Mouse (Mus musculus) neural tube, embryonic 15.5 days (tissue): ENCODE data around the gene Ccr10. TPM values are rescaled to one million over a fixed set of nuclear protein-coding genes. Genes with fewer than 3 reads are reported as not detected.
A peak's percentile ranks its signal among the peaks of the same experiment; 100 is the strongest.
"Not testable (repeated sequence)": the region's sequence is repeated elsewhere in the genome, so short reads cannot be mapped to it uniquely, and the experiment has no call there.

Experiments
- ATAC-seq: fragments of 200-750 bp; cut with Nextera tagmentation; 2 replicates; pipeline ENCODE4 v1.8.0; 2017; ENCODE audit warnings: mild to moderate bottlenecking, moderate TSS enrichment, moderate library complexity; ENCODE audit not compliant: low FRiP score
- H3K27ac ChIP-seq: fragments of 300-500 bp; sonication (generic); replicated peaks from 2 replicates; pipeline ENCODE4 v1.5.1; 2015; ENCODE audit warnings: mild to moderate bottlenecking, inconsistent platforms
- H3K27me3 ChIP-seq: fragments of 300-500 bp; sonication (generic); replicated peaks from 2 replicates; pipeline ENCODE4 v1.6.1; 2015; ENCODE audit warnings: inconsistent platforms
- H3K36me3 ChIP-seq: fragments of 300-500 bp; sonication (generic); 2 replicates; pipeline ENCODE4 v1.6.1; 2015; ENCODE audit warnings: inconsistent platforms
- H3K4me1 ChIP-seq: fragments of 300-500 bp; sonication (generic); 2 replicates; pipeline ENCODE4 v1.6.1; 2015; ENCODE audit warnings: inconsistent platforms
- H3K4me2 ChIP-seq: fragments of 300-500 bp; sonication (generic); 2 replicates; pipeline ENCODE4 v1.6.1; 2015; ENCODE audit warnings: inconsistent platforms, mild to moderate bottlenecking, moderate library complexity
- H3K4me3 ChIP-seq: fragments of 300-500 bp; sonication (generic); replicated peaks from 2 replicates; pipeline ENCODE4 v1.5.1; 2015; ENCODE audit warnings: mild to moderate bottlenecking, inconsistent platforms
- H3K9ac ChIP-seq: fragments of 300-500 bp; sonication (generic); replicated peaks from 2 replicates; pipeline ENCODE4 v1.6.1; 2015; ENCODE audit warnings: mild to moderate bottlenecking, inconsistent platforms
- H3K9me3 ChIP-seq: fragments of 300-500 bp; sonication (generic); replicated peaks from 2 replicates; pipeline ENCODE4 v1.6.1; 2016; ENCODE audit warnings: inconsistent platforms
- WGBS: fragments of 180-500 bp; shearing (Covaris S2); methylation state at CpG from one replicate; pipeline ENCODE4 v1.1.7; 2015; ENCODE audit warnings: mixed read lengths; 5-methylcytosine and 5-hydroxymethylcytosine counted together
- polyA plus RNA-seq: library from polyadenylated mRNA; unstranded; fragments of >200 nt; fragmentation: Nextera tagmentation; extraction: Ambion mirVana; gene quantifications from 2 replicates; pipeline ENCODE4 v1.2.1, GENCODE M21; 2015

The Ccr10 gene
- polyA plus RNA-seq, 1 experiment from 2014 or later = 0.51 TPM

GRCm38 (mm10) chr11:101161551-101161950 is 13.7 kb downstream of the Ccr10 start:
- H3K27ac ChIP-seq = no peak overlapping the region
- no peak overlapping the region for H3K4me3 ChIP-seq
- 88% methylated on average over 15 of the region's 15 CpGs for WGBS
- H3K27me3 ChIP-seq = peaks cover 57% of the 10 kb centered on the region
- H3K36me3 ChIP-seq = peaks cover 26% of the 10 kb centered on the region
- no peaks in the 10 kb centered on the region for H3K9me3 ChIP-seq
- H3K4me1 ChIP-seq = peaks cover 11% of the 10 kb centered on the region
- H3K4me2 ChIP-seq = no peak overlapping the region
- ATAC-seq = no peak
- no peak overlapping the region for H3K9ac ChIP-seq

GRCm38 (mm10) chr11:101160981-101161505 is 14.2 kb downstream of the Ccr10 start:
- H3K9me3 ChIP-seq, ATAC-seq, H3K27ac ChIP-seq, H3K4me2 ChIP-seq, H3K9ac ChIP-seq, H3K4me3 ChIP-seq: not testable (repeated sequence)
- Histone ChIP-seq H3K4me1 (peaks cover 16% of the 10 kb centered on the region), H3K36me3 (peaks cover 21% of the 10 kb centered on the region), H3K27me3 (peaks cover 52% of the 10 kb centered on the region)
- 83% methylated on average over 8 of the region's 8 CpGs for WGBS

- peaks cover 43% of the 10 kb centered on the region for H3K27me3 ChIP-seq
- peaks cover 24% of the 10 kb centered on the region for H3K4me1 ChIP-seq
- peaks cover 16% of the 10 kb centered on the region for H3K36me3 ChIP-seq
- ATAC-seq, H3K4me3 ChIP-seq, H3K9ac ChIP-seq, H3K4me2 ChIP-seq, H3K9me3 ChIP-seq, H3K27ac ChIP-seq: not testable (repeated sequence)
- 81% methylated on average over 9 of the region's 10 CpGs for WGBS
Measured at GRCm38 (mm10) chr11:101160151-101160550, 15.1 kb downstream of the Ccr10 start.

- Histone ChIP-seq H3K9ac (peak within 1 kb of the TSS; percentile 71), H3K4me1 (peaks cover 18% of the 10 kb centered on the region), H3K9me3 (no peaks in the 10 kb centered on the region), H3K27ac (peak within 1 kb of the TSS; percentile 92), H3K36me3 (0 out of 2 replicates have a peak, but pooled peaks cover 2% of the 10 kb centered on the region), H3K4me2 (peak within 1 kb of the TSS; percentile 76), H3K27me3 (0 out of 2 replicates have a peak, but pooled peaks cover 6% of the 10 kb centered on the region), H3K4me3 (peak within 1 kb of the TSS; percentile 52)
- peak; percentile 93 for ATAC-seq
- 1% methylated on average over 36 of the region's 36 CpGs for WGBS
Measured at GRCm38 (mm10) chr11:101155728-101156371, 19.4 kb downstream of the Ccr10 start, which contains the start of gene Tubg2. Tubg2 (plus strand) TSS chr11:101155907.

- WGBS = 71% methylated on average over 6 of the region's 6 CpGs
- Histone ChIP-seq H3K4me3 (no peak overlapping the region), H3K9me3 (no peaks in the 10 kb centered on the region), H3K4me2 (peak overlapping the region; percentile 76), H3K9ac (no peak overlapping the region), H3K27ac (peak overlapping the region; percentile 92), H3K27me3 (0 out of 2 replicates have a peak, but pooled peaks cover 6% of the 10 kb centered on the region), H3K4me1 (peaks cover 18% of the 10 kb centered on the region), H3K36me3 (0 out of 2 replicates have a peak, but pooled peaks cover 2% of the 10 kb centered on the region)
- no peak for ATAC-seq
Measured at GRCm38 (mm10) chr11:101155151-101155550, 20.1 kb downstream of the Ccr10 start.

- 0 out of 2 replicates have a peak, but pooled peaks cover 2% of the 10 kb centered on the region for H3K36me3 ChIP-seq
- ATAC-seq = no peak
- H3K27me3 ChIP-seq = 0 out of 2 replicates have a peak, but pooled peaks cover 6% of the 10 kb centered on the region
- peaks cover 18% of the 10 kb centered on the region for H3K4me1 ChIP-seq
- H3K9me3 ChIP-seq = no peaks in the 10 kb centered on the region
- no peak overlapping the region for H3K4me3 ChIP-seq
- no peak overlapping the region for H3K9ac ChIP-seq
- H3K4me2 ChIP-seq = no peak overlapping the region
- H3K27ac ChIP-seq = no peak overlapping the region
Measured at GRCm38 (mm10) chr11:101154648-101155047, 20.6 kb downstream of the Ccr10 start.

DNA sequence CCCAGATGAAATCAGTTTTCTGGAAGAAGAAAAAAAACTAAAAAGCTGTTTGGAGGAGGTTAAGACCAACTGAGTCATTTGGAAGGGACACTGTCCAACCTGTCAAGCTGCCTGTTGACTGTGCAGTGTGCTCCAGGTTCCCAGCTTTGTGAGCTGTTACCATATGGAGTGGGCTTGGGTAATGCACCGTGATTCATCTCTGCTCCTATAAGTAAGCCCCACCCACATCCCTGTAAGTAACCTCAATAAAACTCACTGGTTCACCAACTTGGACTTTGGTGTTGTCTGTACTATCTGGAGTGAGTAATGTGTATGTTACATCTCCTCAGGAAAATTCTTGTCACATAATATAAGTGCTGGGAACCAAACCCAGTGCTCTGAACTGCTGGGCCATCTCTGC is 22.4 kb downstream of the Ccr10 start:
- no peak overlapping the region for H3K9ac ChIP-seq
- no peak overlapping the region for H3K27ac ChIP-seq
- H3K9me3 ChIP-seq = no peaks in the 10 kb centered on the region
- H3K27me3 ChIP-seq = 0 out of 2 replicates have a peak, but pooled peaks cover 2% of the 10 kb centered on the region
- no peak overlapping the region for H3K4me2 ChIP-seq
- 81% methylated on average over 1 of the region's 1 CpGs for WGBS
- no peak overlapping the region for H3K4me3 ChIP-seq
- ATAC-seq = no peak
- H3K36me3 ChIP-seq = no peaks in the 10 kb centered on the region
- peaks cover 25% of the 10 kb centered on the region for H3K4me1 ChIP-seq

DNA sequence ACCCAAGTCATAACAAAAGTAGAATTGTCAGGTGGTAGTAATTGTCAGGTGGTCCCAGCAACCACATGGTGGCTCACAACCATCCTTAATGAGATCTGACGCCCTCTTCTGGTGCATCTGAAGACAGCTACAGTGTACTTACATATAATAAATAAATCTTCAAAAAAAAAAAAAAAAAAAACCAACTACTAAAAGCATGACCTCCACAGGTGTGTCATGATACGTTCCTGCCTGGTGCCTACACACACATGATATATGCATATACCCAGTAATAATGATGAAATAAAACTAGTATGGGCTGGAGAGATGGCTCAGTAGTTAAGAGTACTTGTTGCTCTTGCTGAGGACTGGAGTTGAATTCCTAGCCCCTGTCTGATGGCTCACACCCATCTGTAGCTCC is 24.2 kb downstream of the Ccr10 start:
- no peak overlapping the region for H3K4me3 ChIP-seq
- H3K9me3 ChIP-seq = no peaks in the 10 kb centered on the region
- WGBS = 56% methylated on average over 2 of the region's 2 CpGs
- H3K4me2 ChIP-seq = no peak overlapping the region
- no peak for ATAC-seq
- H3K4me1 ChIP-seq = peaks cover 26% of the 10 kb centered on the region
- H3K36me3 ChIP-seq = no peaks in the 10 kb centered on the region
- H3K27ac ChIP-seq = no peak overlapping the region
- H3K27me3 ChIP-seq = no peaks in the 10 kb centered on the region
- no peak overlapping the region for H3K9ac ChIP-seq

DNA sequence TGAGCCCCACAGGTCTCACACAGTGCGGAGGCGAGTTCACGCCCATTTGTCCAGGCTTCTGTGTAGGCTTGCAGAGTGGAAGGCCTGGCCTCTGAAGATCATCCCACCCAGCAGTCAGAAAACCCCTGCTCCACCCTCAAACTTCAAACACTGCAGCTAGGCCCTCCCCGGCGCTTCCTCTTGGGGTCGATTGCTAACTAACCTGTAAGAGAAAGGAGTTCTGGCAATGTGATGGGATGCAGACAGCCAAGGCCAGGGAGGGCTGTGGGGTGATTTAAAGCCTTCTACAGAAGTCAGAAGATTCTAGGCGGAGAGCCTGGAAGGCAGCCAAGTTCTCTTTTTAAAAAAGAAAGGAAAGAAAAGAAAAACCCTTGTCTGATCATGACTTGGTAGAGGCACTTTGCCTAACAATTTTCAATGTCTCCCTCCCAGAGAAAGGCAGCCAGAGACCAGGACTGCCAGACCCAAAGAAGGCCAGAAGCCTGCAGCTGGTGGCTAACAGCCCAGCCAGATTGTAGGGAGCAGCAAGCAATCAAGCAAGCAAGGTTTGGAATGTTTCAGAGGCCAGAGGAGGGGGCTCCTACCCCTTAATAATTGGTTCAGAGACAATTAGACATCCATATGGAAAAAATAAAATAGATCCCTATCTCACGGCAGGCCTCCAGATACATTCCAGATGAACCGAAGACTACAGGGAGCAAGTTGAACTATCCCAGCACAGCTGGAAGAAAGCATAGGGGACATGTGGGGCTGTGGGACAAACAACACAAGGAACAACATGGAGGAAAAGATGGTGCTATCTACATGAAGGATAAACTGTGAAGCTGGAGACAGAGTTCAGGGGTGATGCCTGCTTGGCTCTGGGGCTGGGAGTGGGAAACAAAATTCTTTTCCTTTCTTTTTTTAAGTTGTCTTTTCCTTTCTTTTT is 25.8 kb downstream of the Ccr10 start:
- H3K4me3 ChIP-seq = no peak overlapping the region
- H3K27me3 ChIP-seq = no peaks in the 10 kb centered on the region
- H3K27ac ChIP-seq = peak overlapping the region; percentile 63
- no peaks in the 10 kb centered on the region for H3K36me3 ChIP-seq
- ATAC-seq = no peak
- no peak overlapping the region for H3K9ac ChIP-seq
- H3K4me2 ChIP-seq = no peak overlapping the region
- H3K9me3 ChIP-seq = no peaks in the 10 kb centered on the region
- 33% methylated on average over 9 of the region's 9 CpGs for WGBS
- peaks cover 19% of the 10 kb centered on the region for H3K4me1 ChIP-seq

DNA sequence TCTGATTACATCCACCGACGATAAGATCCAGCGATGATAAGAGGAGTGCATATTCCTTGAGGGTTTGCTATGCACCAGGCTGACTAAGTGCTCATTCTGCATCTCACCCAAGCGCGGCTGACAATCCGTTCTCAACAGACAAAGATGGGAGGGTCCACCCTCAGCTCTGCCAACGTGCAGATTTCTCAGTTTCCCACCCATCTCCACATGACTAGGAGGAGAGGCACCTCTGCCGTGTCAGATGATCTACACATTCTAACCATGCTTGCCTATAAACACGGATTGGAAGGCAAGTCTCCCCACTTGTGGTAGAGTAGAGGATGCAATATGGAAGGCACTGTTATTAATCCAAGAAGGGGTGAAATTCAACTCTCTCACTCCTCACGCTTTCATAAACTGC is 26.5 kb downstream of the Ccr10 start:
- ATAC-seq = no peak
- Histone ChIP-seq H3K4me2 (no peak overlapping the region), H3K4me1 (peaks cover 23% of the 10 kb centered on the region), H3K27me3 (no peaks in the 10 kb centered on the region), H3K36me3 (no peaks in the 10 kb centered on the region), H3K9me3 (no peaks in the 10 kb centered on the region), H3K27ac (peak overlapping the region; percentile 63), H3K4me3 (no peak overlapping the region), H3K9ac (no peak overlapping the region)
- 64% methylated on average over 10 of the region's 10 CpGs for WGBS

DNA sequence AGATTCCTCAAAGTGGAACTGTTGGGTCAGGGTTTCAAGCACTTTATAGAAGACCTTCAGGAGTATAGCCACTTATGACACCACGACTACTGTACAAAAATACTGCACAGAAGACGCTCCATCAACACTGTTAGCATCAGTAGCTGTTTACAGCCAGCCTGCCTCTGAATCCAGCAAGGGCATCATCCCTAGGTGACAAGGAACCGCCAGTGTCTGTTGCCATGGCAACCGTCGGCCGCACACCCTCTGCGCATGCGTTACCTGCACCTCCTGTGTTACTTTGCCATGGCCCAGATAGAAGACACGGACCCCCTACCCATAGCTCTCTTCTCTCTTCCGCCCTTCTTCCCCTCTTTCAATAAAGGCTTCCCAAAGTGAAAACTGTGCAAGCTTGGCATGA is 28.9 kb downstream of the Ccr10 start:
- peak; percentile 46; the same call in 1 of the 2 replicates for ATAC-seq
- WGBS = 16% methylated on average over 10 of the region's 10 CpGs
- no peaks in the 10 kb centered on the region for H3K36me3 ChIP-seq
- H3K9me3 ChIP-seq = no peaks in the 10 kb centered on the region
- peaks cover 27% of the 10 kb centered on the region for H3K4me1 ChIP-seq
- peak overlapping the region; percentile 34 for H3K4me2 ChIP-seq
- no peak overlapping the region for H3K4me3 ChIP-seq
- H3K27ac ChIP-seq = peak overlapping the region; percentile 66
- H3K9ac ChIP-seq = no peak overlapping the region
- no peaks in the 10 kb centered on the region for H3K27me3 ChIP-seq
